Mouse (Mus musculus): Measurements from ENCODE around the gene Efna5.

DNA sequence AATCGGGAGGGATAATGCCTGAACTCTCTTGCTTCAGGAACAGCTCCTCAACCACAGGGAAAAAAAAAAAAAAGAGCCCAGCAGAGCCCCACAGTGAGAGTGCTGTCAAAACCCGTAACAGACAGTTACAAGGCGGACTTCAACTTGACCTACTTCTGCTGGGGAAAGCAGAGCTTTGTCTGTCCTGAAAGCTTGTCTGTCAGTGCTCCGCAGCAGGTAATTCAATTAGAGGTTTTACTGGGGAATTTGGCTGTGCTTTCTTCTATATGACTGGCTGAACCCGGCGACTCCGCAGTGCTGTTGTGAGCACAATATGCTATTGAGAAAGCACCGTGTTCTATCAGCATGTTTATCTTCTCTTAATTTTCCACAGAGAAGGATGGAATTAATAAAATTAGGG lies 266.9 kb downstream of the Efna5 start:
- TF ChIP-seq POLR2A (IDR thresholded peaks at IDR 0.05; ENCODE audit: borderline replicate concordance, extremely low read depth, low read depth, low read length): no peak
- no peak for TF ChIP-seq CTCF (IDR thresholded peaks at IDR 0.05; ENCODE audit: insufficient read depth, low read length)
